Mouse (Mus musculus) limb, embryonic 11.5 days (tissue): ENCODE data around the gene Ywhag. TPM values are rescaled to one million over a fixed set of nuclear protein-coding genes. Genes with fewer than 3 reads are reported as not detected.

Experiments
- ATAC-seq: fragments of 200-750 bp; cut with Nextera tagmentation; 2 replicates; pipeline ENCODE4 v1.8.0; 2017; ENCODE audit warnings: low read depth; ENCODE audit not compliant: insufficient number of reproducible peaks, low FRiP score, low TSS enrichment
- DNase-seq: peaks from one replicate; pipeline ENCODE4 v3.0.0-alpha.2; 2015; ENCODE audit warnings: low spot score
- H3K27ac ChIP-seq: fragments of 300-500 bp; sonication (generic); replicated peaks from 2 replicates; pipeline ENCODE4 v1.5.1; 2014; ENCODE audit warnings: low read depth, mild to moderate bottlenecking, low read length
- H3K27me3 ChIP-seq: fragments of 300-500 bp; sonication (generic); 2 replicates; pipeline ENCODE4 v1.6.1; 2014; ENCODE audit warnings: mild to moderate bottlenecking, low read length, mixed read lengths; ENCODE audit not compliant: control insufficient read depth, insufficient read depth
- H3K36me3 ChIP-seq: fragments of 300-500 bp; sonication (generic); 2 replicates; pipeline ENCODE4 v1.6.1; 2014; ENCODE audit warnings: mild to moderate bottlenecking, low read length, moderate library complexity, mixed read lengths; ENCODE audit not compliant: control insufficient read depth, insufficient read depth
- H3K4me1 ChIP-seq: fragments of 300-500 bp; sonication (generic); 2 replicates; pipeline ENCODE4 v1.6.1; 2014; ENCODE audit warnings: low read length, mixed read lengths; ENCODE audit not compliant: control insufficient read depth, insufficient read depth
- H3K4me2 ChIP-seq: fragments of 300-500 bp; sonication (generic); 2 replicates; pipeline ENCODE4 v1.6.1; 2014; ENCODE audit warnings: low read depth, mild to moderate bottlenecking, moderate library complexity; ENCODE audit not compliant: severe bottlenecking
- H3K4me3 ChIP-seq: fragments of 300-500 bp; sonication (generic); 2 replicates; pipeline ENCODE4 v1.5.1; 2014; ENCODE audit warnings: low read depth, low read length
- H3K9ac ChIP-seq: fragments of 300-500 bp; sonication (generic); 2 replicates; pipeline ENCODE4 v1.6.1; 2014; ENCODE audit warnings: mild to moderate bottlenecking, low read length
- H3K9me3 ChIP-seq: fragments of 300-500 bp; sonication (generic); 2 replicates; pipeline ENCODE4 v1.6.1; 2016; ENCODE audit warnings: low read length; ENCODE audit not compliant: control insufficient read depth
- WGBS: fragments of 180-500 bp; shearing (Covaris S2); extraction: QIAGEN DNeasy Blood & Tissue Kit; methylation state at CpG from one replicate; pipeline ENCODE4 v1.1.7; 2014; 5-methylcytosine and 5-hydroxymethylcytosine counted together
- polyA plus RNA-seq: library from polyadenylated mRNA; unstranded; fragments of >200 nt; fragmentation: Nextera tagmentation; extraction: Ambion mirVana; gene quantifications from 2 replicates; pipeline ENCODE4 v1.2.1, GENCODE M21; 2014

Ywhag gene
- polyA plus RNA-seq, 1 experiment from 2014 or later: 105 TPM

DNA sequence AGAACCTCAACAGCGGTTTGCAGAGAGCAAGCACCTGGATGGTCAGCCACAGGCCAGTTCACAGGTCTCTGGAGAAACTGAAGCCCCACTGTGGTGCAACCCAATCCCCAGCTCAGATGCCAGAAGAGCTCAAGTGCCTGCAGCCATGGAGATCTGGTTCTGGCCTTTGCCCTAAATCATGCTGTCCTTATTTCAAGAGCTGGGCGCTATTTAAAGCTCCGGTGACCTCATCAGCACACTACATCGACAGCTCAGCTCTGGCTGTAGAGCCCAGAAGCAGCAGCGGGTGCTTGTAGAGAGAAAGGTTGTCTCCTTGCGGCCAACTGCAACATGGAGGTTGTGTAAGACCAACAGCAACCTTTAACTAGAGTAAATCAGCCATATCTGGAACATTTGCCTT is 20.3 kb downstream of the Ywhag start:
- Histone ChIP-seq H3K36me3 (peaks cover 26% of the 10 kb centered on the region), H3K9ac (no peak overlapping the region), H3K4me1 (no peaks in the 10 kb centered on the region), H3K27me3 (no peaks in the 10 kb centered on the region), H3K9me3 (no peaks in the 10 kb centered on the region), H3K4me2 (no peak overlapping the region), H3K27ac (no peak overlapping the region), H3K4me3 (no peak overlapping the region)
- WGBS: 94% methylated on average over 6 of the region's 6 CpGs
- no peak for ATAC-seq
- no peak for DNase-seq

- no peaks in the 10 kb centered on the region for H3K9me3 ChIP-seq
- H3K9ac ChIP-seq: no peak overlapping the region
- ATAC-seq: no peak
- no peak overlapping the region for H3K4me2 ChIP-seq
- no peaks in the 10 kb centered on the region for H3K27me3 ChIP-seq
- no peaks in the 10 kb centered on the region for H3K4me1 ChIP-seq
- no peak overlapping the region for H3K27ac ChIP-seq
- H3K36me3 ChIP-seq: peaks cover 28% of the 10 kb centered on the region
- no peak overlapping the region for H3K4me3 ChIP-seq
- no peak for DNase-seq
- 81% methylated on average over 5 of the region's 5 CpGs for WGBS
Measured at GRCm38 (mm10) chr5:135913201-135913600, 21.2 kb downstream of the Ywhag start.

DNA sequence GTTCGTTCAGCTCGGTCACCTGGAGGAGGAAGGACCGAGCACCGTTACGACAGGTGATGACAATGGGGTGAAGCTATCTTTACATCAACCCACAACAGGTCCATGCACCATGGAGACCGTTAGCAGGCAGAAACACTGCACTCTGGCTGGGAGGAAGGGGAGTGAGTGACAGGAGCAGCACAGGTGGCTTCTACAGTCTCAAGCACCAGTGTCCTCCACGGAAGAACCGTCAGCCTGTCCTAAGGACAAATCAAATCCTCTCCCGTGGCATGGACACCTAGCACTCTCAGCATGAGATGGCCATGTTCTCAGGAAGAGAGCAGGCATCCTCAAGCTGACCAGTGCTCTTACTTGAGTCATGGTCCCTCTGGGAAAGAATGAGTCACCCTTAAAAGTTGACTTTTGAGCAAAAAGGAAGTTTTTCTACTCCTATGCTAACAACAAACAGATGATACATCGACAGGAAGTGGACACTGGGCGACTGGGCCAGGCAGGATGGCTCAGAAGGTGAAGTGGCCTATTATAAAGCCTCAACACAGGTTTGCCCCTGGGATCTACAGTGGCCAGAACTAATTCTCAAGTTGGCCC is 22.7 kb downstream of the Ywhag start:
- H3K4me1 ChIP-seq: no peaks in the 10 kb centered on the region
- H3K27ac ChIP-seq: no peak overlapping the region
- WGBS: 90% methylated on average over 11 of the region's 11 CpGs
- H3K27me3 ChIP-seq: no peaks in the 10 kb centered on the region
- peaks cover 27% of the 10 kb centered on the region for H3K36me3 ChIP-seq
- H3K4me3 ChIP-seq: no peak overlapping the region
- no peak for DNase-seq
- no peak overlapping the region for H3K9ac ChIP-seq
- H3K9me3 ChIP-seq: no peaks in the 10 kb centered on the region
- no peak overlapping the region for H3K4me2 ChIP-seq
- no peak for ATAC-seq

DNA sequence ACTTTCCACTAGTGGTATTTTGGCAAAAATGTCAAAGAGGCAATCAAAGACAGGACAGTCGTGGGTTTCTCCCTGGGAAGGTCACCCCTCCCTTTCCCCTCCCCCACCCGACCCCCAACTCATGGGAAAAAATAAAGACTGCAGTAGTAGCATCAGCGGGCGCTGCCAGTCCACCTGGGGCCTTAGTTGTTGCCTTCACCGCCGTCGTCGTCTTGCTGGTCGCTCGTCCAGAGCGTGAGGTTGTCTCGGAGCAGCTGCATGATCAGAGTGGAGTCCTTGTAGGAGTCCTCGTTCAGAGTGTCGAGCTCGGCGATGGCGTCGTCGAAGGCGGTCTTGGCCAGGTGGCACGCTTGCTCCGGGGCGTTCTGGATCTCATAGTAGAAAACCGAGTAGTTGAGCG is 23.6 kb downstream of the Ywhag start:
- Histone ChIP-seq H3K9ac (no peak overlapping the region), H3K36me3 (peaks cover 24% of the 10 kb centered on the region), H3K4me3 (no peak overlapping the region), H3K27me3 (no peaks in the 10 kb centered on the region), H3K4me1 (no peaks in the 10 kb centered on the region), H3K9me3 (no peaks in the 10 kb centered on the region), H3K27ac (no peak overlapping the region), H3K4me2 (no peak overlapping the region)
- DNase-seq: no peak
- no peak for ATAC-seq
- WGBS: 90% methylated on average over 25 of the region's 25 CpGs

GRCm38 (mm10) chr5:135909646-135910045 is 24.8 kb downstream of the Ywhag start:
- ATAC-seq (no peak), DNase-seq (no peak)
- Histone ChIP-seq H3K4me1 (no peaks in the 10 kb centered on the region), H3K9me3 (no peaks in the 10 kb centered on the region), H3K9ac (no peak overlapping the region), H3K36me3 (peaks cover 24% of the 10 kb centered on the region), H3K4me2 (no peak overlapping the region), H3K27me3 (no peaks in the 10 kb centered on the region), H3K27ac (no peak overlapping the region), H3K4me3 (no peak overlapping the region)
- 90% methylated on average over 10 of the region's 10 CpGs for WGBS

DNA sequence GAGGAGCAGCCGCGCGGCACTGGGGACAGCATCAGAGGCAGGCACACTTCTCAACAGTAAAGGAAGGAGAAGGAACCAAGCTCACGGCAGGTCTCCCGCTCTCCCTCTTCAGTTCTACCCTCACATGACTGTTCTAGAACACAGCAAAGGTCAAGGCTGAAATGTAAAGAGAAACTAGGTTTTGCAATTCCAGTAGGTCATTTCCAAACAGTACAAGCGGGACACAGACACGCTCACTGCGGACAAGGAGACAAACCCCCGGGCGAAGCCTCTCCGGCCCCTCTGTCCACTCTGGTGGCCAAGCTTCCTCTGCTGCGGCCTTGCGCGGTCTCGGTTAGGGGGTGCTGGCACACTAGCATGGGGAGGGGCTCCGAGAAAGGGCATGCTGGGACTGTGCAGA is 25.4 kb downstream of the Ywhag start:
- WGBS: 94% methylated on average over 16 of the region's 16 CpGs
- Histone ChIP-seq H3K36me3 (peaks cover 24% of the 10 kb centered on the region), H3K4me1 (no peaks in the 10 kb centered on the region), H3K9ac (no peak overlapping the region), H3K9me3 (no peaks in the 10 kb centered on the region), H3K27me3 (no peaks in the 10 kb centered on the region), H3K4me3 (no peak overlapping the region), H3K27ac (no peak overlapping the region), H3K4me2 (no peak overlapping the region)
- DNase-seq (no peak), ATAC-seq (no peak)

DNA sequence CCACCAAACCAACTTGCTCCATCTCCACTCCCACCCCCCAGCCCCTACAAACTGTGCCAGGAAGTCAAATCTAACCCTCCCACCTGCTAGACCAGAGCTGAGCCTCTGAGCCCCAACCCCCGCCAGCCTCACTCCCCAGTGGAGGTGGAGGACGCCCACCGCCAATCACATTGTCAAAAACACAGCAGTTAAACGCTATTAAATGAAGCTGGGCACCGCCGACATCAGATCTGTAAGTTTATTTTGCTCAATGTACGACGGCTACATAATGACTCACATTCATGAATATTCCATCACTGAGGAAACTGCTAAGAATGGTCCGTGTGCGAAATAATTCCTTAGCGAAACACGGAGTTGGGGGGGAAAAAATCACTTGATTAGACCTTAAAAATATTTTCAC is 26.2 kb downstream of the Ywhag start:
- Histone ChIP-seq H3K9me3 (no peaks in the 10 kb centered on the region), H3K27me3 (no peaks in the 10 kb centered on the region), H3K4me3 (no peak overlapping the region), H3K9ac (no peak overlapping the region), H3K36me3 (peaks cover 21% of the 10 kb centered on the region), H3K4me1 (peaks cover 1% of the 10 kb centered on the region; the same call in 1 of the 2 replicates), H3K27ac (no peak overlapping the region), H3K4me2 (no peak overlapping the region)
- WGBS: 91% methylated on average over 12 of the region's 12 CpGs
- ATAC-seq: no peak
- no peak for DNase-seq

- no peaks in the 10 kb centered on the region for H3K27me3 ChIP-seq
- no peak overlapping the region for H3K4me3 ChIP-seq
- H3K9ac ChIP-seq: no peak overlapping the region
- no peaks in the 10 kb centered on the region for H3K9me3 ChIP-seq
- H3K27ac ChIP-seq: no peak overlapping the region
- peaks cover 2% of the 10 kb centered on the region; the same call in 1 of the 2 replicates for H3K4me1 ChIP-seq
- DNase-seq (no peak), ATAC-seq (no peak)
- H3K4me2 ChIP-seq: no peak overlapping the region
- 90% methylated on average over 13 of the region's 13 CpGs for WGBS
- H3K36me3 ChIP-seq: peaks cover 21% of the 10 kb centered on the region
Measured at GRCm38 (mm10) chr5:135907256-135907655, 27.2 kb downstream of the Ywhag start.

GRCm38 (mm10) chr5:135906846-135907245 is 27.6 kb downstream of the Ywhag start:
- H3K9ac ChIP-seq: no peak overlapping the region
- H3K4me3 ChIP-seq: no peak overlapping the region
- WGBS: 84% methylated on average over 4 of the region's 4 CpGs
- H3K4me1 ChIP-seq: peaks cover 2% of the 10 kb centered on the region; the same call in 1 of the 2 replicates
- no peaks in the 10 kb centered on the region for H3K9me3 ChIP-seq
- H3K27me3 ChIP-seq: no peaks in the 10 kb centered on the region
- peaks cover 21% of the 10 kb centered on the region for H3K36me3 ChIP-seq
- H3K27ac ChIP-seq: no peak overlapping the region
- ATAC-seq: no peak
- H3K4me2 ChIP-seq: no peak overlapping the region
- no peak for DNase-seq
